Mouse (Mus musculus) heart, postnatal 14 days (tissue): ENCODE measurements around the gene Ntpcr. TPM values are rescaled to one million over a fixed set of nuclear protein-coding genes. Genes with fewer than 3 reads are reported as not detected.

ENCODE experiments used
- DNase-seq, 2 experiments: peaks; one replicate each; pipeline ENCODE4 v3.0.0; 2021 to 2022
- intact Hi-C: fragments of 180-260 bp; cut with DNase I; formaldehyde crosslinking; loops from one replicate; pipeline ENCODE4 v1.15.1; 2025
- long read RNA-seq, 2 experiments: library from polyadenylated mRNA; stranded (forward); transcript quantifications; one replicate each; pipeline ENCODE4 v2.0.0; 2021
- total RNA-seq, 2 experiments: library from RNA; stranded (reverse); gene quantifications; 2 replicates each; pipeline ENCODE4 v1.2.3; 2021

Ntpcr gene
- total RNA-seq: 10 to 100 TPM; 15.9 to 17.8 TPM
- long read RNA-seq, experiment 1, transcript Ntpcr-201 (5 exons, 1,155 nt): major isoform, 12 of 18 reads
- long read RNA-seq, experiment 1, partial matches to known transcripts: 0 of 18 reads
- long read RNA-seq, experiment 1, other reads (novel, unspliced or antisense): 5 of 18 reads
- long read RNA-seq, experiment 2, transcript Ntpcr-201 (5 exons, 1,155 nt): major isoform, 8 of 20 reads
- long read RNA-seq, experiment 2, partial matches to known transcripts: 0 of 20 reads
- long read RNA-seq, experiment 2, other reads (novel, unspliced or antisense): 12 of 20 reads

DNA sequence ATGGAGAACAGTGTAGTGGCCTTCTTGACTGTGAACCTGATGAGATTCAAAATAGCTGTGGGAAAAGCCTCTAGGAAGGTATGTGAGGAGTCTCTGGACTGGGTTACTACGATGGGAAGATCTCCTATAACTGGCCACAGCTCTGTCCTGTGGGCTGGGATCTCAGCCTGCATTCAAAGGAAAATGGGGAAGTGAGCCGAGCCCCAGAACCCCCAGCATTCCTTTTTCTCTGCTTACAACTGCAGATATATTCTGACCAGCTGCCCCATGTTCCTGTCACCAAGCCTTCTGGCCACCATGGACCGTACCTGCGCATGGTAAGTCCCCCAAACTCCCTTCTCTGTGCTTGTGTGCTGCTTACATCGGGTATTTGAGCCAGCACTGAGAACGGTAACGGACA, at the start of gene Ntpcr:
Gene Ntpcr (plus strand): TSS at position 218 of the 400 bp plus-strand sequence.
- intact Hi-C loops: loop anchor here (5.0 kb wide), 1 partner anchor 57 kb away; no protein-coding TSS in a partner anchor
- DNase-seq: no peak

DNA sequence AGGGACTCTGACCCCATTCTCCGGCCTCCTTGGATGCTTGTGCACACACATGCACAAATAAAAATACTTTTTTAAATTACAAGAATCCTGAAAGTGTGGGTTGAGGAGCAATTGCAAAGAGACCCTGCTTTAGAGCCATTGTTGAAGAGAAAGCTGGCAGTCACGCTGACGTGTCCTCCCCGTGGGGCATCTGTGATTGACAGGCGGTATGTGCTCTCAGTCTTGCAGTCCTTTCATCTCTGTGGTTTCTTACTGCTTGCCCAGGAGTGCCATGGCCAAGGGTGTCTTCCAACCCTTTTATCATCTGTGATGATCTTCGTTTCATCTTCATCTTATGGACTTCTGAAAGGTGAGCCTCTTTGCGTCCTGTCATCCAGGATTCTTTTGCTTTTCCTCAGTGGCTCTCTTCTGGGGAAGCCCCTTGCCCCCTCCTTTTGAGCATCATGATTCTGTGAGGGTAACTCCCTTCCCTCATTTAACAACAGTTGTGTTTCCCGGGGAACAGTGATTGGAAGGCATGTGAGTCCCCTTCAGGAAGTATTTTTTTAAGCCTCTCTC, 48.8 kb upstream of the Ntpcr start:
- DNase-seq: no peak
- intact Hi-C loops: no loop called here

GRCm38 (mm10) chr8:125685216-125685760, 44.5 kb upstream of the Ntpcr start:
- peak in 1 of 2 experiments; percentile 31 for DNase-seq
- intact Hi-C loops: no loop called here

GRCm38 (mm10) chr8:125686221-125686865, 43.4 kb upstream of the Ntpcr start:
- DNase-seq: no peak
- intact Hi-C loops: no loop called here

GRCm38 (mm10) chr8:125690166-125690915, 39.4 kb upstream of the Ntpcr start:
- DNase-seq: no peak
- intact Hi-C loops: no loop called here

DNA sequence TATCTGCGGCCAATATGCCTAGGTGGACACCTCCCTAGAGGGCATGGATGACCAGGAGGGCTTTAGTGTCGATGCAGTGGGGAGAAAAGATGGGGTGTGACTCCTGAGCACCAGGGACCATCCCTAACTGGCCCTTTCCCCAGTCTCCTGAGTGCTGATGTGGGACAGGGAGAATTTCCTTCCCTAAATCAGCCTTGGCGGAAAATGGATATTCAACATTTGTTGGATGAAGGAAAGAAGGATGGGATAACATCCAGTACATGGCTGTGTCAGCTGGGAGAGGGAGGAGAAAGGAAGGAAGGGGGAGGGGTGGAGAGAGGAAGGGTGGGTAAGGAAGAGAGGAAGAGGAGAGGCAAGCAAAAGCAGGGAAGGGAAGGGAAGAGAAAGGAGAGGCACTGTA, 38.8 kb upstream of the Ntpcr start:
- intact Hi-C loops: no loop called here
- peak; percentile 11 to 29 for DNase-seq

- intact Hi-C loops: no loop called here
- DNase-seq: no peak
Measured at GRCm38 (mm10) chr8:125692447-125692846, 37.3 kb upstream of the Ntpcr start.

- intact Hi-C loops: no loop called here
- no peak for DNase-seq
Measured at GRCm38 (mm10) chr8:125693197-125693596, 36.6 kb upstream of the Ntpcr start.

DNA sequence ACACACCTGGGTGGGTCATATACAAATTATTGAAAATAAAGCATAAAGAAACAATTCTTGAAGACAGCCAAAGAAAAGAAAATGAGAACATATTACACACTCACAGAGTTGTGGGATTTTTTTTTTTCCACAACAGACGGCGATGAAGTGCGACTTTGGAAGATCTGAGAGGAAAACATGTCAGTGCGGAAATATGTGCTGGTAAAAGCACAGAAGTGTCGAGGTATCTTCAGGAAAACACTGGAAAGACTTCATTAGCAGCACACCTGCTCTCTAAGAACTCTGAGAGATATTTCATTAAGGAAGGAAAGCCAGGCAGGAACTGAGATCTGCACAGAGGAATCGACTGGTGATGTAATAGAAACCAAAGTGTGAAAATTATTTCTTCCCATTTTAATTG, 33.8 kb upstream of the Ntpcr start:
- DNase-seq: no peak
- intact Hi-C loops: no loop called here

- no peak for DNase-seq
- intact Hi-C loops: no loop called here
Measured at GRCm38 (mm10) chr8:125699391-125700025, 30.3 kb upstream of the Ntpcr start.

- no peak for DNase-seq
- intact Hi-C loops: no loop called here
Measured at GRCm38 (mm10) chr8:125700407-125700806, 29.4 kb upstream of the Ntpcr start.

GRCm38 (mm10) chr8:125702868-125703473, 26.8 kb upstream of the Ntpcr start:
- no peak for DNase-seq
- intact Hi-C loops: no loop called here

GRCm38 (mm10) chr8:125704434-125704833, 25.3 kb upstream of the Ntpcr start:
- intact Hi-C loops: no loop called here

DNA sequence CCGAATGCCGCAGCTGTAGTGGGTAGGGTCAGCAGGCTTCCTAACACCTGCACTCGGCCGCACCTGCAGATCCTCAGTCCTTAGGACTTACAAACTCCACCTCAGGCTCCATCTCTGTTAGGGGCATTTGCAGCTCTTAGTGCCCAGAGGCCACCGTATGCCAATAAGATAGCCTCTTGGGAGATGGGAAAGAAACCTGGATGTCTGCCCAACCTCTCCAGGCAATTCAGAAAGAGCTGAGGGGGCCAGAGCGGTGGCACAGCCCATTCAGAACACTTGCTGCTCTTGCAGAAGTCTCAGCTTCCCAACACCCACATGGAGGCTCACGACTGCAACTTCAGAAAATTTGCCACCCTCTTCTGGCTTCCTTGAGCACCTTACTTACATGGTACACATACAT, 23.9 kb upstream of the Ntpcr start:
- intact Hi-C loops: no loop called here

More at GRCm38 (mm10) chr8:125704434-125704833, 25.3 kb upstream of the Ntpcr start:
- DNase-seq: no peak

GRCm38 (mm10) chr8:125709171-125709570, 20.6 kb upstream of the Ntpcr start:
- intact Hi-C loops: no loop called here
- DNase-seq: no peak

More for the DNA sequence above, 23.9 kb upstream of the Ntpcr start:
- DNase-seq: no peak

DNA sequence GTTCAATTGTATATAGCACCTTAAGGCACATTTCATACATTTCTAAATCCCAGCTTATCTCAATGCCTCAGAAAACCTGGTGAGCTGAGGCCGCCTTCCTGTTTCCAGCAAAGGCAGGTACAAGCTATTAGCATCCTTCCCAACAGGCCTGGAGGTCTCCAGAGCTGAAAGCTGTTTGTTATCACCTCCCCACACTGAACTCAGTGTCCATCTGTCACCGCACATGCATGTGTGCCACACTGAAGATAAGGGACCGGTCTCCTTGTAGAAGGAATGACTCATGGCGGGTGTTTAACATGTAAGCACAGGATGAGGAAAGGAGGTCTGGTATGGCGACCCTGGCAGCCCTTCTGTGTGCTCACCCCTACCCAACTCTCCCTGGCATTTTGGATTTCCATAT, 18.2 kb upstream of the Ntpcr start:
- no peak for DNase-seq
- intact Hi-C loops: no loop called here

- intact Hi-C loops: no loop called here
- DNase-seq: no peak
Measured at GRCm38 (mm10) chr8:125716211-125716610, 13.6 kb upstream of the Ntpcr start.

- intact Hi-C loops: no loop called here
- DNase-seq: no peak
Measured at GRCm38 (mm10) chr8:125716613-125717012, 13.2 kb upstream of the Ntpcr start.

- intact Hi-C loops: no loop called here
- DNase-seq: no peak
Measured at GRCm38 (mm10) chr8:125718914-125719313, 10.8 kb upstream of the Ntpcr start.

- intact Hi-C loops: loop anchor here (5.0 kb wide), 1 partner anchor 150 kb away; no protein-coding TSS in a partner anchor
- DNase-seq: peak; percentile 13 to 42
Measured at GRCm38 (mm10) chr8:125722675-125723074, 7.1 kb upstream of the Ntpcr start.
